Mouse (Mus musculus) olfactory bulb, adult 2 months (tissue): ENCODE data around the gene Irgm1. TPM values are rescaled to one million over a fixed set of nuclear protein-coding genes. Genes with fewer than 3 reads are reported as not detected.

Experiments used
- H3K27ac ChIP-seq: fragments of 200-500 bp; 2 replicates; pipeline ENCODE4 v1.5.1; 2012; ENCODE audit warnings: low read depth, low read length; ENCODE audit not compliant: insufficient read depth
- H3K4me1 ChIP-seq: fragments of 200-500 bp; 2 replicates; pipeline ENCODE4 v1.6.1; 2012; ENCODE audit warnings: low read length; ENCODE audit not compliant: control insufficient read depth, insufficient read depth
- H3K4me3 ChIP-seq: fragments of 200-500 bp; 2 replicates; pipeline ENCODE4 v1.5.1; 2012; ENCODE audit warnings: mild to moderate bottlenecking, low read depth, low read length, moderate library complexity; ENCODE audit not compliant: insufficient read depth
- CTCF ChIP-seq: fragments of 200-500 bp; IDR thresholded peaks from 2 replicates; pipeline ENCODE4 v1.5.1; 2012; ENCODE audit warnings: low read depth, mild to moderate bottlenecking, low read length, moderate library complexity; ENCODE audit not compliant: insufficient read depth
- POLR2A ChIP-seq: fragments of 200-500 bp; IDR thresholded peaks from 2 replicates; pipeline ENCODE4 v1.6.1; 2012; ENCODE audit warnings: mild to moderate bottlenecking, low read depth, low read length, moderate library complexity; ENCODE audit not compliant: insufficient read depth
- WGBS: fragments of 180-500 bp; shearing (Covaris S2); methylation state at CpG from one replicate; pipeline ENCODE4 v1.1.7; 2018; 5-methylcytosine and 5-hydroxymethylcytosine counted together
- polyA plus RNA-seq: library from polyadenylated mRNA; stranded (reverse); fragments of >200 nt; gene quantifications from 2 replicates; pipeline ENCODE4 v1.2.4, GENCODE M21; 2012; ENCODE audit warnings: low replicate concordance; ENCODE audit not compliant: missing spikeins, insufficient read depth, insufficient read length

Irgm1 gene
- polyA plus RNA-seq, 1 experiment, result not detected

DNA sequence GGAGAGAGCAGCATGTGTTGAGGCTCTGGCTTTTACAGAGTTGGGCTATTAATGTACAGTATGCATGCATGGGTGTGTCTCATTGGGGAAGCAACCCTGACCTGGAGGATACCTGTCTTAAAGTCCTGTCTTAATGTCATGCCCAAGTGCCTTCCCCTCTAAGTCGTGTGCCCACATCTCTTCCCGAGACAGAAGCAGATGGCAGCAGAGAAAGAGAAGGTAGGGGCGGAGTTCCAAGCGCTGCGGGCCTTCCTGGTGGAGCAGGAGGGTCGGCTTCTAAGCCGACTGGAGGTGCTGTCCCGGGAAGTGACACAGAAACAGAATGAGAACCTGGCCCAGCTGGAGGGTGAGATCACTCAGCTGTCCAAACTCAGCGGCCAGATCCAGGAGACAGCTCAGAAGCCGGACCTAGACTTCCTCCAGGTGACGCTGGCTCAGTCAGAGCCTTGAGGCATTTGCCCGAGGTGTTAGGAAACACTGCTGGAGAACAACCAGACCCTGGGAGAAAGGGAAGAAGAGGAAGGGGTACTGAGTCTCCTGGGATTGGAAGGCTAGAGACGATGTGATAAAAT, 26.2 kb downstream of the Irgm1 start:
- no peak overlapping the region for H3K27ac ChIP-seq
- no peak overlapping the region for H3K4me3 ChIP-seq
- no peaks in the 10 kb centered on the region for H3K4me1 ChIP-seq
- WGBS, result 66% methylated on average over 13 of the region's 13 CpGs
- no peak for TF ChIP-seq CTCF
- no peak for TF ChIP-seq POLR2A

DNA sequence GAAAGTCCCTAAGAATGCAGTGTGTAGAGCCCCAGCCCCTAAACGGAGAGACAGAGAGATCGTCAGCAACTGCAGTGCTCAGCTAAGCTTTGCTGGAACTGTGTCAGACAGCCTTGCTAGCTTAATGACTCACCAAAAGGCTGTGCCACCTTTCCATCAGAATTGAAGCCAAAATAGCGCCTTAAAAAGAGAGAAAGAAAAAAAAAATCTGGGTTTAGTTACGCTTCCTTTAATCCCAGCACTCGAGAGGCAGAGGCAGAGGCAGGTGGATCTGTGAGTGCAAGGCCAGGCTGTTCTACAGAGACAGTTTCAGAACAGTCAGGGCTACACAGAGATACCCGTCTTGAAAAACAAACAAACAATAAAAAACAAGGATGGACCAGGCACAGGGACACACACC, 27.2 kb downstream of the Irgm1 start:
- H3K4me1 ChIP-seq, result no peaks in the 10 kb centered on the region
- no peak overlapping the region for H3K4me3 ChIP-seq
- H3K27ac ChIP-seq, result no peak overlapping the region
- TF ChIP-seq POLR2A (no peak), CTCF (no peak)
- 61% methylated on average over 6 of the region's 6 CpGs for WGBS

DNA sequence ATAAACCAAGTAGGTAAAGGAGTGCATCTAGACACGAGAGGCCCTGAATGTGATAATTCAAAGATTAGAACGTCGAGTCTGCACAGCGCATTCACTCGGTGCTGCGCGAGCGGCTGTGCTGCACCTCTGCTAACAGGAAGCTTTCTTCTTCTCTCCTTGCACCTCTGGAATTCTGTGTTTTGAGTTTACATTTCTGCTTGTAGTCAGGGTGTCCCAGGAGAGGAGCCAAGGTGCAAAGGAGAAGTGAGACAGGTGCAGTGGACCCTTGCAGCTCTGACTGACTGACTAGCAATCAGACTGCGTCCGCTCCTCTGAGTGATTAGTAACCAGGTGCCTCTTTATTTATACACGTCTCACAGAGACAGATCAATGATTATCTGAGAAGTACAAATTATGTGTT, 28.3 kb downstream of the Irgm1 start:
- H3K27ac ChIP-seq, result no peak overlapping the region
- peaks cover 3% of the 10 kb centered on the region; the same call in 1 of the 2 replicates for H3K4me1 ChIP-seq
- WGBS, result 90% methylated on average over 11 of the region's 11 CpGs
- H3K4me3 ChIP-seq, result no peak overlapping the region
- TF ChIP-seq POLR2A, result no peak
- TF ChIP-seq CTCF, result no peak

DNA sequence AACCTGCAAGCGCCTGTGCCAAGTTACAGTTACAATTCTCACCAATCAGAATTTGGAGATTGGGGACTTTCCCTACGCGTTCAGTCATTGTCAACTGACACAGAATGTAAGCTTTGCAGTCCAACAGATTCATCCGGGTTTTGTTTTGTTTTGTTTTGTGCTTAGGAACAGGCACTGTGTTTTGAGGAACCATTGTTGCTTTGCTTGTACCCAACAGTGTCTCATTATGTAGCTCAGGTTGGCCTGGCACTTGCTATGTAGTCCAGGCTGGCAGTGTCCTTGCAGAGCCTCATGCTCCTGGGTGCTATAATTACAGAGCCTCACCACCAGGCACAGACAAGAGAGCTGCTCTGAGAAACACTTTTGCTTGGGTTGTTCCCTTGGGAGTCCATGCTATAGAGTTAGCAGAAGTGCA, 29.1 kb downstream of the Irgm1 start:
- no peak overlapping the region for H3K27ac ChIP-seq
- 89% methylated on average over 4 of the region's 4 CpGs for WGBS

DNA sequence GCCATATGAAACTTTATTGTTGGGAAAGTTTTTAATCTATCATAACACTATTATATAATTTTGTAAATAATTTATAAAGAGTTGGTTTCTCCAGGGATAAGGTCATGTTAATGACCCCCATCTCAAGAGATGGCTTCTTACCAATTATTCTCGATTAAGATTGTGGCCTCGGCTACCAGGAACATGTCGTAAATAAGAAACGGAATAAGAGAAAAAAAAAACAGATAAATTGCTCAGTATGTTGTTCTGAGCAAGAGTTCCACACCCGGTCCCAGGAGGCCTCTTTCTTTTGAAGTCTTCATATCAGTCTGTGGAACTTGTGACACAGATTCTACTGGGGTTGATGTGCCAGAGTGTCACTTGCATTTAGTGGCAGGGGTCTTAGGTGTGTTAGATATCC, 30.3 kb downstream of the Irgm1 start:
- 95% methylated on average over 5 of the region's 5 CpGs for WGBS
- no peak overlapping the region for H3K4me3 ChIP-seq
- peaks cover 9% of the 10 kb centered on the region for H3K4me1 ChIP-seq
- TF ChIP-seq POLR2A (no peak), CTCF (no peak)
- no peak overlapping the region for H3K27ac ChIP-seq

More for the DNA sequence above, 29.1 kb downstream of the Irgm1 start:
- Histone ChIP-seq H3K4me3 (no peak overlapping the region), H3K4me1 (peaks cover 5% of the 10 kb centered on the region; the same call in 1 of the 2 replicates)
- TF ChIP-seq POLR2A, result no peak
- TF ChIP-seq CTCF, result no peak

DNA sequence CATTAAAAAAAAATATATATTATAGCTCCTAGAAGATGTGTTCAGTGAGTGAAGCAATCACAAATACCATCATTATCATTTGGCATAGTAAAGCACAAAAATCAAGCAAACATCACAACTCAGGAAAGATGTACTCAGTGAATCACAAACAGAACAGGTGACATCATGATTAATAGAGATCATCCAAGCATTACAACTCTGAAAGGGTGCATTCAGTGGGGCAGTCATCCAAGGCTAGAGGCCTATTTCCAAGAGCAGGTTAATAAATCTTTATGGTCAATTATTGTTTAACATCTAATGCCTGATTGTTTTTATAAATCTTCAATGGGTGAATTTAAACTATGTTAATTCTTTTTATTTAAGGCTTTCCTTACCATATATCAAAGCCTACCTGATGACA, 30.7 kb downstream of the Irgm1 start:
- Histone ChIP-seq H3K4me3 (no peak overlapping the region), H3K27ac (no peak overlapping the region), H3K4me1 (peaks cover 9% of the 10 kb centered on the region)
- TF ChIP-seq POLR2A (no peak), CTCF (no peak)

DNA sequence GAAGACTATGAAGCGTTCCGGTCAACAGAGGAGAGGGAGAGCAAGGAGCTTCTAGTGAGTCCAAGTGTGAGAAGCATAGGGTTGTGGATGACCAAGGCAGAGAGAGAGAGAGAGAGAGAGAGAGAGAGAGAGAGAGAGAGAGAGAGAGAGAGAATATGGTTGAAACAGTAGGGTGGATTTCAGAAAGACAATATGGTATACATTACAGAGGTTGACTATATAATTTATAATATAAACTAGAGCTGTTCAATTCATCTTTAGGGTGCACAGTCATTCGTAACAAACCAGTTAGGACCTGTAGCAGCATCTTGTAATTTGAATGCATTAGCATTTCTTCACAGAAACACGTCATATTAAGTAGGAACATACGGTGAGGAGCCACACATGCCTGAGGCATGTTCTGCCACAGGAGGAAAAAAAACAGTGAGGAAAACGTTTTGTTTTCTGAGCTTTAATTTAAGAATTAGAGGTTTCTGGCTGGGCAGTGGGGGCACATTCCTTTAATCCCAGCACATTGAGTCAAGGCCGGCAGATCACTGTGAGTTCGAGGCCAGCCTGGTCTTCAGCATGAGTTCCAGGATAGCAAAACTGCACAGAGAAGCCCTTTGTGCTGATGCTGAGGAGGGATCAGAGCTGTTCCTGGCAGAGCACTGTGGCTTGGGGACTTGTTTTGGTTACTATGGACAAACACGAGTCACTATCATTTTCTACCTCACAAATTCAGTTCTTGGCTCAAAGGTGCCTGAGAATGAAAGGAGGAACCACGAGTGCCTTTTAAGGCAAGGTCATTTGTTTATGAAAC, 32.4 kb downstream of the Irgm1 start:
- H3K4me3 ChIP-seq, result no peak overlapping the region
- H3K27ac ChIP-seq, result no peak overlapping the region
- WGBS, result 84% methylated on average over 10 of the region's 10 CpGs
- TF ChIP-seq POLR2A (no peak), CTCF (no peak)
- H3K4me1 ChIP-seq, result peaks cover 9% of the 10 kb centered on the region

DNA sequence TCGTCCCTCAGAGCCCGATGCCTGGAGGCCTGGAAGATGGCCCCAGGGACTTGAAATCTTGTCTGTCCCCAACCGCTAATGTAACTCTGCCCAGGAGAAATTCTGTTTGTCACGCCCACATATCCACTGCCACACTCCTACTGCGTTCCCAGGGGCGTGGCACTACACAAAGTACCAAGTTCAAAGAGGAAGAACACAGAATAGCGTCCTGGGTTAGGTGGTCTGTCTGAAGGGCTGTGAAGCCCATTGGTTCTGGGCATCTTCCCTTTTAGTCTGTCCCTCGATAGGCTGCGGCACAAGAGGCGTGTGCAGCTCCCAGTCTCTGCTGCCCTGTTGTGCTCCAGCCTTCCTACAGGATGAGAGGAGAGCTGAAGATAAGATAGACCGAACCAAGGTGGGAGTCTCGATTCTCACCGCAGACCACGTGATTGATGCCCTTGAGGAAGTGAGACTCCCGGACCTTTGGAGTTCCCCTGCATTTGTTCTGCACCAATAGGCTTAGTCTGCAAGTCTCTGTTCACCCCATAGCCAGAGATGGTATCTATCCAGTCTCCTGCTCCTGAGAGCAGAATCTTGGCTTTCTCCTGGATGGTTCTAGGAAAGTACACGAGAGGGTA, 33.2 kb downstream of the Irgm1 start:
- H3K4me1 ChIP-seq, result peaks cover 9% of the 10 kb centered on the region
- H3K27ac ChIP-seq, result no peak overlapping the region
- H3K4me3 ChIP-seq, result peak overlapping the region; percentile 84
- TF ChIP-seq CTCF (no peak), POLR2A (no peak)
- 2% methylated on average over 16 of the region's 16 CpGs for WGBS

DNA sequence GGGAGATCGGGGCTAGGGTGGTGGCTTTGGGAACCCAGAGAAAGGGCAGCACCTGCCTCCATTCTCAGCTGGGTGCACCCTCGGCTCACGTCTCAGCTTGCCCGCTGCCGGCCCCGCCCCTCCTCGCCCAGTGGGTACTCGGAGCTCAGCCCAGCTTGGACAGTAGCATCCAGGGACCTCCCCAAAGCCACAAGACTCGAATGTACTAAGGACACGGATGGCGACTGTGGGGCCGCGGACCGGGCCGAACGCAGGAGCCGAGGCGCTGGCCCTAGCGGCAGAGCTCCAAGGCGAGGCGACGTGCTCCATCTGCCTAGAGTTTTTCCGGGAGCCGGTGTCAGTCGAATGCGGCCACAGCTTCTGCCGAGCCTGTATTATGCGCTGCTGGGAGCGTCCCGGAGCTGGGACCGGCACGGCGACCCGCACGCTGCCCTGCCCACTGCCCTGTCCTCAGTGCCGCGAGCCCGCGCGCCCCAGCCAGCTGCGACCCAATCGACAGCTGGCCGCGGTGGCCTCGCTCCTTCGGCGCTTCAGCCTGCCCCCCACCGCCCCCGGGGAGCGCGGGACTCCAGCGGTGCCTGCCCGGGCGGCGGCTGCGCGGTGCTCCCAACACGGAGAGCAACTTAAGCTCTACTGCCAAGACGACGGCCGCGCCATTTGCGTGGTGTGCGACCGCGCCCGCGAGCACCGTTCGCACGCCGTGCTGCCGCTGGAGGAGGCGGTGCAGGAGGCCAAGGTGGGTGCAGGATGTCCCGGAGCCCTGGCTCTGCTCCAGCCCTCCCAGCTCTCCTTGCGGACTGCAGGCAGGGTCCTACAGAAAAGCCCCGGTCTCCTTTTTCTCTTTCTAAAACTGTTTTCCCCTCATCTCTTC, 33.9 kb downstream of the Irgm1 start:
- Histone ChIP-seq H3K4me1 (peaks cover 9% of the 10 kb centered on the region), H3K4me3 (peak overlapping the region; percentile 84), H3K27ac (no peak overlapping the region)
- TF ChIP-seq POLR2A, result no peak
- peak; percentile 15; the same call in 1 of the 2 replicates for TF ChIP-seq CTCF
- WGBS, result under 1% methylated on average over 77 of the region's 77 CpGs
